12 mouse cellular contexts compared by ENCODE assay signal in genomic region chr16:49335916-49336315, GRCm38 (mm10).
DNase-seq lines count a peak whose midpoint lies in the region; ATAC-seq and TF ChIP-seq lines count a peak whose summit lies in the region.
"Had no signal": no experiment of that assay in that cellular context is flagged by ENCODE, and none has a peak within 500 bp of the region (broad histone marks: within the 10 kb centered on the region; RNA-seq: fewer than 3 reads in every experiment).

No protein-coding gene starts in this region.

- H3K4me1 ChIP-seq in forebrain, embryonic 15.5 days: peaks cover 18% of the 10 kb centered on the region; the same call in 1 of the 2 replicates
- no peaks in the 10 kb centered on the region for H3K4me1 ChIP-seq in intestine, postnatal 0 days (replicated peaks; ENCODE audit: control insufficient read depth, insufficient read depth, low read length)
- peaks cover 6% of the 10 kb centered on the region; the same call in 1 of the 2 replicates for H3K4me1 ChIP-seq in kidney, embryonic 16.5 days (ENCODE audit: insufficient read depth, low read length)
- H3K4me1 ChIP-seq: lung, embryonic 15.5 days had no signal

- no peaks in the 10 kb centered on the region for H3K9me3 ChIP-seq in forebrain, embryonic 15.5 days
- H3K9me3 ChIP-seq in intestine, postnatal 0 days (ENCODE audit: control insufficient read depth): no peaks in the 10 kb centered on the region
- H3K9me3 ChIP-seq in kidney, embryonic 16.5 days (ENCODE audit: low read length): no peaks in the 10 kb centered on the region
- H3K9me3 ChIP-seq: lung, embryonic 15.5 days had no signal

- no peak overlapping the region for H3K9ac ChIP-seq in forebrain, embryonic 15.5 days (replicated peaks)
- no peak overlapping the region for H3K9ac ChIP-seq in intestine, postnatal 0 days (ENCODE audit: low read depth, low read length)
- H3K9ac ChIP-seq in kidney, embryonic 16.5 days (replicated peaks; ENCODE audit: low read length): no peak overlapping the region
- H3K9ac ChIP-seq: lung, embryonic 15.5 days had no signal

- WGBS in forebrain, embryonic 15.5 days: 28% methylated on average over 2 of the region's 2 CpGs
- WGBS in intestine, postnatal 0 days: 42% methylated on average over 2 of the region's 2 CpGs
- 29% methylated on average over 2 of the region's 2 CpGs for WGBS in kidney, embryonic 16.5 days

- TF ChIP-seq POLR2A in brain, embryonic 14.5 days (IDR thresholded peaks at IDR 0.05; ENCODE audit: borderline replicate concordance, extremely low read depth, insufficient read depth, insufficient read length, poor library complexity, severe bottlenecking): no peak

- peak; percentile 92 for ATAC-seq in forebrain, embryonic 15.5 days (replicated peaks)
- no peak for ATAC-seq in intestine, postnatal 0 days
- ATAC-seq in kidney, embryonic 16.5 days (ENCODE audit: low FRiP score, low TSS enrichment): no peak

- DNase-seq in heart, postnatal 4 days: peak; percentile 19
- DNase-seq in heart, adult 18-20 months: no peak
- DNase-seq in brain, embryonic 14.5 days (ENCODE audit: low read depth): peak; percentile 89
- peak; percentile 10 to 17 for DNase-seq in left cerebral cortex, postnatal 36 days (ENCODE audit: low spot score in 2 of 2)
- DNase-seq in spleen, postnatal 4 days (ENCODE audit: low spot score in 2 of 2): no peak
- DNase-seq: adrenal gland, adult 8-10 months had no signal

- H3K4me2 ChIP-seq in forebrain, embryonic 15.5 days (replicated peaks): no peak overlapping the region
- no peak overlapping the region for H3K4me2 ChIP-seq in intestine, postnatal 0 days (replicated peaks; ENCODE audit: low read depth)
- no peak overlapping the region for H3K4me2 ChIP-seq in kidney, embryonic 16.5 days (replicated peaks; ENCODE audit: low read depth, low read length)
- H3K4me2 ChIP-seq: lung, embryonic 15.5 days had no signal

- no peak overlapping the region for H3K4me3 ChIP-seq in forebrain, embryonic 15.5 days
- no peak overlapping the region for H3K4me3 ChIP-seq in intestine, postnatal 0 days (ENCODE audit: low read depth, low read length)
- H3K4me3 ChIP-seq in kidney, embryonic 16.5 days (ENCODE audit: low read length): no peak overlapping the region
- H3K4me3 ChIP-seq: erythroblast, embryonic 14.5 days; lung, embryonic 15.5 days had no signal

- H3K27ac ChIP-seq in forebrain, embryonic 15.5 days (replicated peaks): peak overlapping the region; percentile 6; the same call in 1 of the 2 replicates
- no peak overlapping the region for H3K27ac ChIP-seq in intestine, postnatal 0 days (ENCODE audit: low read depth, low read length)
- no peak overlapping the region for H3K27ac ChIP-seq in kidney, embryonic 16.5 days (ENCODE audit: low read length)
- H3K27ac ChIP-seq: lung, embryonic 15.5 days had no signal

- H3K36me3 ChIP-seq in forebrain, embryonic 15.5 days: no peaks in the 10 kb centered on the region
- no peaks in the 10 kb centered on the region for H3K36me3 ChIP-seq in intestine, postnatal 0 days (ENCODE audit: control insufficient read depth, insufficient read depth)
- H3K36me3 ChIP-seq in kidney, embryonic 16.5 days (ENCODE audit: insufficient read depth, low read length): no peaks in the 10 kb centered on the region
- H3K36me3 ChIP-seq: lung, embryonic 15.5 days had no signal

- intact Hi-C loops in left cerebral cortex, postnatal 36 days (cut with DNase I): no loop called here

- H3K27me3 ChIP-seq in forebrain, embryonic 15.5 days: no peaks in the 10 kb centered on the region
- H3K27me3 ChIP-seq in intestine, postnatal 0 days (replicated peaks; ENCODE audit: control insufficient read depth, insufficient read depth, low read length): no peaks in the 10 kb centered on the region
- no peaks in the 10 kb centered on the region for H3K27me3 ChIP-seq in kidney, embryonic 16.5 days (ENCODE audit: insufficient read depth, low read length)
- H3K27me3 ChIP-seq: CH12.LX; lung, embryonic 15.5 days had no signal

- no peak for TF ChIP-seq CTCF in brain, embryonic 14.5 days (IDR thresholded peaks at IDR 0.05; ENCODE audit: borderline replicate concordance, extremely low read depth, insufficient read depth, insufficient read length)
- no peak for TF ChIP-seq CTCF in intestine, postnatal 0 days (IDR thresholded peaks at IDR 0.05; ENCODE audit: low read depth)

Comparison
In these comparisons a context has a peak if more than half of its experiments do, and no peak if none do; other contexts are left out.
1. DNase-seq: peak in heart, postnatal 4 days (single experiment), brain, embryonic 14.5 days (single experiment) and left cerebral cortex, postnatal 36 days (2 of 2); none in heart, adult 18-20 months (0 of 2) and spleen, postnatal 4 days (0 of 2).